Mouse (Mus musculus) stomach, embryonic 16.5 days (tissue): ENCODE data around the gene Gm40460. TPM values are rescaled to one million over a fixed set of nuclear protein-coding genes. Genes with fewer than 3 reads are reported as not detected.

Experiments
- ATAC-seq: fragments of 200-750 bp; cut with Nextera tagmentation; 2 replicates; pipeline ENCODE4 v1.8.0; 2017; ENCODE audit warnings: moderate number of reproducible peaks, moderate TSS enrichment; ENCODE audit not compliant: insufficient read depth, low FRiP score
- H3K27ac ChIP-seq: fragments of 300-500 bp; sonication (generic); 2 replicates; pipeline ENCODE4 v1.5.1; 2014; ENCODE audit warnings: low read length
- H3K27me3 ChIP-seq: fragments of 300-500 bp; sonication (generic); 2 replicates; pipeline ENCODE4 v1.6.1; 2014; ENCODE audit warnings: low read length, control low read depth, mixed read lengths; ENCODE audit not compliant: control insufficient read depth, insufficient read depth
- H3K36me3 ChIP-seq: fragments of 300-500 bp; sonication (generic); 2 replicates; pipeline ENCODE4 v1.6.1; 2014; ENCODE audit warnings: low read length; ENCODE audit not compliant: control insufficient read depth, insufficient read depth
- H3K4me1 ChIP-seq: fragments of 300-500 bp; sonication (generic); 2 replicates; pipeline ENCODE4 v1.6.1; 2014; ENCODE audit warnings: low read length, control low read depth, mixed read lengths; ENCODE audit not compliant: control insufficient read depth, insufficient read depth
- H3K4me2 ChIP-seq: fragments of 300-500 bp; sonication (generic); 2 replicates; pipeline ENCODE4 v1.6.1; 2014; ENCODE audit warnings: low read depth, low read length, mixed read lengths
- H3K4me3 ChIP-seq: fragments of 300-500 bp; sonication (generic); replicated peaks from 2 replicates; pipeline ENCODE4 v1.5.1; 2014; ENCODE audit warnings: mild to moderate bottlenecking, low read length
- H3K9ac ChIP-seq: fragments of 300-500 bp; sonication (generic); 2 replicates; pipeline ENCODE4 v1.6.1; 2014; ENCODE audit warnings: low read length
- H3K9me3 ChIP-seq: fragments of 300-500 bp; sonication (generic); replicated peaks from 2 replicates; pipeline ENCODE4 v1.6.1; 2016; ENCODE audit warnings: low read length, control low read depth; ENCODE audit not compliant: control insufficient read depth
- WGBS: fragments of 180-500 bp; shearing (Covaris S2); extraction: QIAGEN DNeasy Blood & Tissue Kit; methylation state at CpG from one replicate; pipeline ENCODE4 v1.1.7; 2014; 5-methylcytosine and 5-hydroxymethylcytosine counted together
- polyA plus RNA-seq: library from polyadenylated mRNA; unstranded; fragments of >200 nt; fragmentation: Nextera tagmentation; extraction: Ambion mirVana; gene quantifications from 2 replicates; pipeline ENCODE4 v1.2.1, GENCODE M21; 2015

Gene Gm40460
- polyA plus RNA-seq, 1 experiment from 2014 or later: not detected

GRCm38 (mm10) chr7:142201064-142201463 lies 39.8 kb downstream of the Gm40460 start, which contains the start of gene Krtap5-3:
TSS of gene Krtap5-3 (plus strand) at chr7:142201364.
- Histone ChIP-seq H3K4me1 (no peaks in the 10 kb centered on the region), H3K27me3 (no peaks in the 10 kb centered on the region), H3K4me3 (no peak within 1 kb of the TSS), H3K4me2 (no peak within 1 kb of the TSS), H3K9me3 (no peaks in the 10 kb centered on the region), H3K9ac (no peak within 1 kb of the TSS), H3K36me3 (no peaks in the 10 kb centered on the region), H3K27ac (no peak within 1 kb of the TSS)
- no peak for ATAC-seq
- 65% methylated on average over 1 of the region's 1 CpGs for WGBS

GRCm38 (mm10) chr7:142198748-142199147 lies 42.1 kb downstream of the Gm40460 start:
- no peak for ATAC-seq
- Histone ChIP-seq H3K36me3 (no peaks in the 10 kb centered on the region), H3K4me3 (no peak overlapping the region), H3K9ac (no peak overlapping the region), H3K9me3 (no peaks in the 10 kb centered on the region), H3K27ac (no peak overlapping the region), H3K4me2 (no peak overlapping the region), H3K4me1 (no peaks in the 10 kb centered on the region), H3K27me3 (no peaks in the 10 kb centered on the region)
- WGBS: 73% methylated on average over 2 of the region's 2 CpGs

Other genes with a start within 250 kb of the Gm40460 start
- 73.9 and 75.9 TPM in 2 replicates for gene Mob2, start 180.0 kb downstream of the Gm40460 start, polyA plus RNA-seq
- gene Dusp8, start 145.2 kb downstream of the Gm40460 start, polyA plus RNA-seq: 6.4 TPM in 2 replicates
- gene Gm45618, start 120.3 kb downstream of the Gm40460 start, polyA plus RNA-seq: not detected in 2 replicates
- gene Gm39115, start 105.0 kb downstream of the Gm40460 start, polyA plus RNA-seq: not detected in 2 replicates
- not detected in 2 replicates for gene Gm45337, start 96.5 kb downstream of the Gm40460 start, polyA plus RNA-seq
- gene Gm29735, start 84.0 kb downstream of the Gm40460 start, polyA plus RNA-seq: not detected in 2 replicates
- not detected in 2 replicates for gene Gm4553, start 75.3 kb downstream of the Gm40460 start, polyA plus RNA-seq
- gene Krtap5-2, start 65.1 kb downstream of the Gm40460 start, polyA plus RNA-seq: not detected in 2 replicates
- not detected in 2 replicates for gene Gm10153, start 50.7 kb downstream of the Gm40460 start, polyA plus RNA-seq
- not detected in 2 replicates for gene Krtap5-3, start 39.7 kb downstream of the Gm40460 start, polyA plus RNA-seq
- not detected in 2 replicates for gene Gm7579, start 29.2 kb downstream of the Gm40460 start, polyA plus RNA-seq
- not detected in 2 replicates for gene Krtap5-5, start 11.1 kb downstream of the Gm40460 start, polyA plus RNA-seq
- gene Gm2431, start 17.3 kb upstream of the Gm40460 start, polyA plus RNA-seq: not detected in 2 replicates
- gene Gm4559, start 33.3 kb upstream of the Gm40460 start, polyA plus RNA-seq: not detected in 2 replicates
- not detected in 2 replicates for gene Krtap5-1, start 56.0 kb upstream of the Gm40460 start, polyA plus RNA-seq
- not detected in 2 replicates for gene Krtap5-4, start 62.5 kb upstream of the Gm40460 start, polyA plus RNA-seq
- 3.7 and 5.2 TPM in 2 replicates for gene Ifitm10, start 132.7 kb upstream of the Gm40460 start, polyA plus RNA-seq
- 0.96 TPM in 1 of 2 replicates, not detected in the other for gene Gm49369, start 141.6 kb upstream of the Gm40460 start, polyA plus RNA-seq
- 451 and 599 TPM in 2 replicates for gene Ctsd, start 147.0 kb upstream of the Gm40460 start, polyA plus RNA-seq
- gene Syt8, start 193.8 kb upstream of the Gm40460 start, polyA plus RNA-seq: 31.1 and 50.1 TPM in 2 replicates
- 20.2 and 217 TPM in 2 replicates for gene Tnni2, start 200.7 kb upstream of the Gm40460 start, polyA plus RNA-seq
- 216 and 235 TPM in 2 replicates for gene Lsp1, start 219.7 kb upstream of the Gm40460 start, polyA plus RNA-seq